Mouse (Mus musculus) neural tube, embryonic 10.5 days (tissue): ENCODE measurements around the gene Ppt2.

Experiments used
- DNase-seq: peaks from one replicate; pipeline ENCODE4 v3.0.0-alpha.2; 2017; ENCODE audit warnings: low spot score; ENCODE audit errors: extremely low spot score

Ppt2 gene

GRCm38 (mm10) chr17:34639461-34640255, 11.3 kb upstream of the Ppt2 start:
- no peak for DNase-seq

DNA sequence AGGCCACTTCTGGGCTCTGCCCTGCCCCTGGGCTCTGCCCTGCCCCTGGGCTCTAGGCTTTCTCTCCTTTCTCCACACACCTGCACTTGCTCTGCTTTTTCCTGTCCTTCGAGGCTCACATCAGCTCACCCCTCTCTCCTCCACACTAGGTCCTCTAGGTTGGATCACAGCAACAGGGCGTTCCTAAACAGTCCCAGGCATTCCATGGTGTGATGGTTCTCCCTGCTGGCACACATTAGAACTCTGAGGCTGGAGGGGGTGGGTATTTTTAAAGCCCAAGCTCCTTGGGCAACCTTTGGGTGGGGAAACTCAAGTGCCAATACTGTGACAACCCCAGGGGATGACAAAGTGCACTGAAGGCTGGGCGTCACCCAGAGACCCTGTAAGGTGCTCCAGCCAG, 9.1 kb upstream of the Ppt2 start:
- no peak for DNase-seq

- no peak for DNase-seq
Measured at GRCm38 (mm10) chr17:34635671-34636070, 7.4 kb upstream of the Ppt2 start.

GRCm38 (mm10) chr17:34632261-34632691, 4.0 kb upstream of the Ppt2 start:
- DNase-seq, result peak; percentile 47

DNA sequence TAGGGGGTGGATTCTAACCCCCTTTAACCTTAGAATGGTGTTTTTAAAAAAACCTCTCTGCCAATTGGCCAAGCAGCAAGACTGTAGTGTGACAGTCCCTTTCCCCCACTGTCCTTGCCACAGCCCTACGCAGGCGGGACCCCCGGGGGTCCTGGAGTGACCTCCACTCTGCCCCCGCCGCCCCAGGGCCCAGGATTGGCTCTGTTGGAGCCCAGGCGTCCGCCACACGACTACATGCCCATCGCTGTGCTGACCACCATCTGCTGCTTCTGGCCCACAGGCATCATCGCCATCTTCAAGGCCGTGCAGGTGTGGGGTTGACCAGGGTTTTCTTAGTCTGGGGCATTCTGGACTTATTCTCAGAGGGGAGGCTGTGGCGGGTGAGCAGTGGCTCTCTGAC, 3.3 kb upstream of the Ppt2 start:
- DNase-seq, result no peak

DNA sequence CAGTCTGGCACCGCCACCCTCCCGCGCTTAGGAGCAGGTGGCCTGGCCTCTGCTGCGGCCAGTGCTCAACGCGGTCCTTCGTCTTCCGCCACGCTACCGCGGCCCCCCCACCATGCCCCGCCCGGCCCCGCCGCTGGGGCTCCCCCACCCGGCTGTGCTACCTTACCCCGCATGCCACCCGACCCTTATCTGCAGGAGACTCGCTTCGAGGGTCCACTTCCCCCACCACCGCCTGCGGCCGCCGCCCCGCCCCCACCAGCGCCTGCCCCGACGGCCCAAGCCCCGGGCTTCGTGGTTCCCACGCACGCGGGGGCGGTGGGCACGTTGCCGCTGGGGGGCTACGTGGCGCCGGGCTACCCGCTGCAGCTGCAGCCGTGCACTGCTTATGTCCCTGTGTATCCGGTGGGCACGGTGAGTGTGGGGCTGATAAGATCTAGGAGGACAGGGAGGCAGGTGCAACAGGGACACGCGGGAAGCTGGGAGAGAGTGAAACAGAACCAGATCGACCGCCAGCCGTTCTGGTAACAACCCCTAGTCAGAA, 2.5 kb upstream of the Ppt2 start:
- no peak for DNase-seq

DNA sequence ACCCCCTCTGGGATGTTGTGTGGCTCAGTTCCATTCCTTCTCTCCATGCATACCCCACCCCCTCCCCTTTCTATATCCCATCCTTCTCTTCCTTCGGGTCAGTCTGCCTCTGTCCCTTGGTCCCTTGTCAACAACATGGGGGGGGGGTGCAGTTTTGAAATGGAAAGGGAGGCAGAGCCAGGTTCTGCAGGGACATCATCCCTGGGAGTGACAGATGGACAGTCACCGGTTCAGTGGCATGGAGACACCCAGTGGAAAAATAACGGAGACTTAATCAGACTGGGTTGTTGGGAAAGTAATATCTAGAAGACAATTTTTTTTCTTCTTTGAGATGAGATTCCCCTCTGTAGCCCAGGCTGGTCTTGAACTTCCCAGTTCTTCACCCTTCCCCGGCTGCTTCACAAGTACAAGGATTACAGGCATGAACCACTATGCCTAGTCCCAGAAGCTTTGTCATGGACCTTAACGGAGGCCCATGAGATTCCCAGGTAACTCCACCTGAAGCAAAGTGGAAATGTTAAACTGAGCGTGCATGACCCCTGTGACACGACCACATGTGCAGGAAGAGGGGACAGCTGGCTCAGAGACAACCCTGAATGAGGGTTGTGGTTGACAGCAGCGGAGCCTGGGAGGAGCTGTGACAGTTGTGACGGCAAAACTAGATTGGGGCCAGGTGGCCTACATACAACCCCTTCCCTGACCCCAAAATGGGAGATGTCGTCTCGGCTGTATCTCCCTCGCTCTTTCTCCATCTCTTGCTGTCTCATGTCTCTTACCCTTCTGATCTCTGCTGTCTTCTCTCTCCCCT, 1.7 kb upstream of the Ppt2 start:
- no peak for DNase-seq

DNA sequence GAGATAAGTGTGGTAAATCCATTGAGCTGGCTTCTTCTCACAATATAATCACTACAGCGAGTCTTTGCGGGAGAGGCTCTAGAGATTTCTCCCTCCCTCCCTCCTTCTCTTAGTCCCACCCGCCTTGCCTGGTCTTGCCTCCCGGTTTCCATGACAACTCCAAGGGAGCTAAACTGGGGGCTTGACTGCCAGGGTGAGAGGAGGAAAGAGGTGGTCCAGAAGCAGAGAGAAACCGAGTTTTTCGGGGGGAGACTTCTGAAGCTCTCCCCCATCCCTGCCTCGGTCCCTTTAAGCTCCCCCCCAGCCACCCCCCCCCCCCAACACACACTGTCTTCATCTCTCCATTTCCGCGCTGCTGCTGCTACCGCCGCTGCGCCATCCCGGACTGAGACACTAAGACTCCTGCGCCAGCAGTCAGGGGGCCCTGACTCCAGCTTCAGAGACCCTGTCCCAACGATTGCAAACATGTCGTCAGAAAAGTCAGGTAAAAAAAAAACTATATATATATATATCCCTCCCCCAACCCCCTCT, 976 bp upstream of the Ppt2 start, which contains the start of gene Prrt1:
Prrt1 (plus strand) TSS at position 313 of the 531 bp plus-strand sequence.
- DNase-seq, result peak; percentile 42

GRCm38 (mm10) chr17:34628644-34628967, 296 bp upstream of the Ppt2 start:
- no peak for DNase-seq

DNA sequence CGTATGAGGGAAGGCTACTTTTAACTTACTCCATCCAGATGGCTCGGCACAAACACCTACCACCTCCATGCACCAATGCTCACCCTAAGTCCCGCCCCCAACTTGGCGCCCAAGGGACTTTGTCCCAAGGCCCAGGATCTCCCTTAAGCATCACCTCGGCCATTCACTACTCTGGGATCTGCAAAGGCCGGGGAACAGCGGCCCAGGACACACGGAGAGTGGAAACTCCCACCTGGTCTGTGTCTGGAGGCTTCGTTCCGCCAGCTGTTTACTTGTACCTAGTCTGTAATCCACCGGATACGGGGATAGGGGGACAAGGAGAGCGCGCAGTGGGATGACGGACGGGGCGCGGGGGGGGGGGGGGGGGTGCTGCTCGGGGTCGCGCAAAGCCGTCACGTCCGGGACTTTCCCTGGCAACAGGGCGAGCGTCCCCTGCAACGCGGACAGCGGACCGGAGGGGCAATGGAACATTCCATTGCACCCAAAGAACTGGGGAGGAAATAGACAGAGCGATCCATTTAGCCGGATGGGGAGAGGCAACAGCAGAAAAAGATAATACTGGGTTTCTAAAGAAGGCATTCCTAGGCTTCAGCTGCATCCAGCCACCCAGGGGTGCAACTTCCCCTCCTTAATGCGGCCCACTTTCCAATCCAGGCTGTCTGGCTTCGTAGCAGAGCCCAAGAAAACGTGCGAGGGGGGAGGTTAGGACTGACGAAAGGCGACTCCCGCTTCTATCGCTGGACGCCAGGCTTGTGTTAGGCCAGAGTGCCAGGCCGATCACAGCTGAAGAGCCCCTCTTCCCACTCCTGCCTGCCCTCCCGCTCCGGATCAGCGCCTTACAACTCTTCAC, 992 bp downstream of the Ppt2 start:
- DNase-seq, result peak; percentile 90

GRCm38 (mm10) chr17:34626773-34627092, 1.6 kb downstream of the Ppt2 start:
- DNase-seq, result peak; percentile 57

DNA sequence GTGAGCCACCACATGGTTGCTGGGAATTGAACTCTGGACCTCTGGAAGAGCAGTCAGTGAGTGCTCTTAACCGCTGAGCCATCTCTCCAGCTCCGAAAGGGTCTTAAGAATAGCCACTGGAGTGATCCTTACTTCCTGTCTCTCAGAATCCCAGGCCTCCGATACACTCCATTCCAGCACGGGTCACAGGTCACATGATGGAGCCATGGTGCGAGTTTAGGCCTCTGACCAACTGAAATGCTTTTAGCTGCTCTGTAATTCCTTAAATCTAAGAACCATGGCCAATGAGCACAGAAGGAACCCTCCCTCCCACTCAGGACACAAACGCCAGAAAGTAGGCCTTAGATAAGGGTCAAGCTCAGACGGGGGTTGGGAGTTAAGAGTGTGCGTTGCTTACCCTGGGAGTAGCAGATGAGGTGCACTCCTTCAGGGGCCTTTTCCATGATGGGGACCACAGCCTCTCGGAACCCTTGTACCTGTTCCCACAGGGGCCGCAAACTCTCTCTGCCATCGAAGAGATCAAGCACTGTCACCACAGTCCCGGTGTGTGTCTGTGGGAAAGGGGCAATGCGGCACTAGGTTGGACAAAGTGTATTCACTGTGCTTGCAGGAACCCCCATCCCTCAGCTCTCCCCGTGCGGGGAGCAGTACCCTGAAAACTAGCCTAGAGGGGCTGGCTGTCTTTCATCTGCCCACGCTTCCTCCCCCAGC, 2.1 kb downstream of the Ppt2 start:
- no peak for DNase-seq

GRCm38 (mm10) chr17:34624981-34625380, 3.3 kb downstream of the Ppt2 start:
- DNase-seq, result no peak

DNA sequence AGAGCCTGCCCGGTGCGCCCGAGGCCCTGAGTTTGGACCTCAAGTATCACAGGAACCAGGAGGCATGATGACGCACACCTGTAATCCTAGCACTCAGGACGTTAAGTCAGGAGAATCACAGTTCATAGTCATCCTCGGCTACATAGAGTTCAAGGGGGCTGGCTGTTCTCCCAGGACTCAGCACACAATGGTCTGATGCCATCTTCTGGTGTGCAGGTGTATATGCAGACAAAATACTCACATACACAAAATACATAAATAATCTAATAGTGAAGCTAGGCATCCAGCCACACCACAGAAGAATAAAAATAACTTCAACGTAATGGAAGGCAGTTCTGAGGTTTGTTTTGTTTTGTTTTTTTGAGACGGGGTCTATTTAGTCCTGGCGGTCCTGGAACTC, 5.1 kb downstream of the Ppt2 start:
- DNase-seq, result no peak

DNA sequence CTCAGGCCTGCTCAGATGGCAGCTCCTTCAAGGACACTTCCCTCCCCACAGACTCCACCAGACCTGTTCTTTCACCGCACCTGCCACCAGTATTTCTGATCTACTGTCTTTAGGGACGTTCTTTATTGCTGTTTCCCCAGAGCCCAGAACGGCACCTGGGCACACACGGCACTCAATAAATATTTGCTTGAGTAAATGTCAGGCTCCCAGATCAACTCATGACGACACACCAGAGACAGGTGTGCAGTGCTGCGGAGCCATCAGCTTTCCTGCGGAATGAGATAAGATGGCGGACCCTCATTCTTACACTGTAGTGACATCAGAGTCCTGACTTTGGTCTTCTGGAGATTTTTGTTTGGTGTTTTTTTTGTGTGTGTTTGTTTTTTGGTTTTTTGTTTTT, 7.3 kb downstream of the Ppt2 start:
- no peak for DNase-seq

DNA sequence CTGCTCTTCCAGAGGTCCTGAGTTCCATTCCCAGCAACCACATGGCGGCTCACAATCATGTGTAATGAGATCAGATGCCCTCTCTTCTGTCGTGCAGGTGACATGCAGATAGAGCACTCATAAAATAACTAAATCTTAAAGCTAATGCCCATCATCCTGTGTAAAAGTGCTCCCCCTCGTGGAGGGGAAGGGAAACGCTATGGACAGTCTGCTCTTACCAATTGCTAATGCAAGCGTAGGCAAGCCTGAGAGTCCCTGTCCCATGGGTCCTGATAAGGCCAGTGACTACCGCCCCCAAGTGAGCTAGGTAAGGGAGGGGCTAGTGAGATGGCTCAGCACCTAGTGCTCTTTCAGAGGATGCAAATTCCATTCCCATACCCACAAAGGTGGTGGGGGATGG, 9.3 kb downstream of the Ppt2 start:
- peak; percentile 62 for DNase-seq

- DNase-seq, result no peak
Measured at GRCm38 (mm10) chr17:34615871-34616270, 12.4 kb downstream of the Ppt2 start, which contains the start of gene Egfl8. Gene Egfl8 (minus strand): TSS chr17:34615971.

GRCm38 (mm10) chr17:34613830-34614229, 14.5 kb downstream of the Ppt2 start:
- no peak for DNase-seq

- DNase-seq, result no peak
Measured at GRCm38 (mm10) chr17:34613054-34613645, 15.2 kb downstream of the Ppt2 start.

DNA sequence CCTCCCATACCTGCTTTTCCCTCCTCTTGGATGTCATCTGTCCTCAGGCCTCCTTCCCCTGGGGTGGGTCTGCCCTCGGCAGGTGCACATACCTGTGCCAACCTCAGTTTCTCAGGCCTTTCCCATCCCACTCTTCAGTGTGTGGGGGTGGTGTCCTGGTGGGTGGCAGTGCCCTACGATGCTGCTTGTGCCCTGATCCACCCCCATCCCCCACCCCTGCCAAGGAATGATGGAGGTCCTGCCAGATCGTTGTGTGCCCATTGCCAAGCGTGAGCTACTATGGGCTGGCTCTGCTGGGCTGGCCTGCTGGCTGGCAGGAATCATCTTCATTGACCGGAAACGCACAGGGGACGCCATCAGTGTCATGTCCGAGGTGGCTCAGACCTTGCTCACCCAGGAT, 17.3 kb downstream of the Ppt2 start:
- DNase-seq, result no peak
